In the genomic region with DNA sequence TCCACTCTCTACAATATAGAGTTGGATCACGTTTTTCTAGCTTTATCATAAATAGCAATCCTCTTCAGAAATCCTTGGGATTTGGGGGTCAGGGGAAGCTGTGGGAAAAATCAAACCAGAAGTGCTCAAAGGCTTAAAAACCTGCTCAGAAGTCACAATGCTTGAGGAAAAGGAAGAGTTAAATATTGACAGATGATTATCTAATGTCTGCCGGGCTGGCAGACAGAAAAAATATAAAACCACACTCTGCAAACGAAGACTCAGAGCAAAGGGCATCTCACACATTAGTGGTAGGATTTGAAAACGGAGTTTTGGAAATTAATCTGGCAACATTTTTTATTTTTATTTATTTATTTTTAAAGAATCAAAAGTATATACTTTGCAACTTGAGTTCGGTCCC, we compare ENCODE assay signal across 16 mouse cellular contexts. TPM values are rescaled to one million over a fixed set of nuclear protein-coding genes. Genes with fewer than 3 reads are reported as not detected.
"Had no signal": no experiment of that assay in that cellular context is flagged by ENCODE, and none has a peak within 500 bp of the region (broad histone marks: within the 10 kb centered on the region; RNA-seq: fewer than 3 reads in every experiment).

No protein-coding gene starts in this region.

- H3K4me2 ChIP-seq: lung, embryonic 15.5 days; midbrain, embryonic 11.5 days; midbrain, embryonic 13.5 days; midbrain, embryonic 15.5 days; neural tube, embryonic 12.5 days; stomach, embryonic 15.5 days had no signal

- H3K9me3 ChIP-seq: lung, embryonic 15.5 days; midbrain, embryonic 13.5 days; midbrain, embryonic 15.5 days; neural tube, embryonic 12.5 days; stomach, embryonic 15.5 days had no signal

- DNase-seq: lung, adult 2 months; lung, postnatal 14 days; lung, postnatal 36 days; right cerebral cortex, postnatal 14 days; thymus, adult 2 months; thymus, postnatal 25 days; thymus, postnatal 4 days had no signal

- H3K4me3 ChIP-seq: lung, embryonic 15.5 days; megakaryocyte, embryonic 14.5 days; midbrain, embryonic 13.5 days; midbrain, embryonic 15.5 days; neural tube, embryonic 12.5 days; stomach, embryonic 15.5 days had no signal

- H3K9ac ChIP-seq: lung, embryonic 15.5 days; midbrain, embryonic 13.5 days; midbrain, embryonic 15.5 days; neural tube, embryonic 12.5 days; stomach, embryonic 15.5 days had no signal

- H3K27me3 ChIP-seq: lung, embryonic 15.5 days; megakaryocyte, embryonic 14.5 days; midbrain, embryonic 13.5 days; midbrain, embryonic 15.5 days; neural tube, embryonic 12.5 days; stomach, embryonic 15.5 days had no signal

- H3K4me1 ChIP-seq: megakaryocyte, embryonic 14.5 days; midbrain, embryonic 15.5 days; stomach, embryonic 15.5 days had no signal

- H3K36me3 ChIP-seq: lung, embryonic 15.5 days; midbrain, embryonic 13.5 days; midbrain, embryonic 15.5 days; neural tube, embryonic 12.5 days; stomach, embryonic 15.5 days had no signal

- H3K27ac ChIP-seq: macrophage; midbrain, embryonic 13.5 days; midbrain, embryonic 15.5 days; neural tube, embryonic 12.5 days; stomach, embryonic 15.5 days; stomach, postnatal 0 days had no signal

- ATAC-seq: midbrain, embryonic 13.5 days; midbrain, embryonic 15.5 days had no signal

RNA-seq across cellular contexts. Expression of a gene that starts 39.3 kb away (rescaled TPM):
- polyA plus RNA-seq: macrophage had no signal
